Mouse (Mus musculus): ENCODE data around the gene Hdac4. TPM values are rescaled to one million over a fixed set of nuclear protein-coding genes. Genes with fewer than 3 reads are reported as not detected.
A peak's percentile ranks its signal among the peaks of the same experiment; 100 is the strongest.

Hdac4 gene
- polyA plus RNA-seq, 1 experiment from 2014 or later, result 24.1 TPM

DNA sequence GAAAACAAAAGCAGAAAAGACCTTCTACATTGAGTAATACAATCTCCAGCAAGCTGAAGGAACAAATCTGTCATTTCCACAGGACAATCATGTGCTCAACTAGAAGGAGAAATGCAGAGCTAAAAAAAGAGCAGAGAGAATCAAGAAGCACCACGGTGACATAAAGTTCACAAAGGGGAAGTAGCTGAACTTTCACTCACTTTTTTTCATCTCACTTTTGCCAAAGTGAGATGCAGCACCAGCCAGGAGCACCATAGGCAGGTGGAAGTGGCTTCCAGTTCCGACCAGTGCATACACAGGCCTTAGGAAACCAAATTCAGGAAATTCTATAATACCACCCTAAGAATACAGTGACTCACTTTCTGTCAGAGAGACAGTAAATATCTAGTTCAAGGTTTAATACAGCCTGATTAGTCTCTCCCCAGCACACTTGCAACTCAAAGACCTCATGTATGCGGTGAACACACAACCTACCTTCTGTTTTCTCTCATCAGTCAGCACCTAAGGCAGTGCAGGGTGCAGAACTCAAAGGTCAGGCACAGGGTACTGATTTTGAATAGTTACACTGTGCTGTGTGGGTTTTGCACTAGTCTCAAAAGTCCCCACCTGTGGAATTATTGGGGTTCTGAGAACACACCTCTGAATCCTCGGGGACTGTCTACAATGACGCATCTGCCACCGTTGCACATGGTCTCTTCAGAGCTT is 112.5 kb downstream of the Hdac4 start:
- Histone ChIP-seq H3K27ac (replicated peaks; ENCODE audit: low read depth, low read length) (0 out of 2 replicates have a peak overlapping the region, but pooled peaks have one; percentile 30), H3K9ac (ENCODE audit: low read depth, low read length) (no peak overlapping the region), H3K4me1 (ENCODE audit: control insufficient read depth, insufficient read depth, low read length) (peaks cover 4% of the 10 kb centered on the region; the same call in 1 of the 2 replicates), H3K9me3 (ENCODE audit: control insufficient read depth, low read length) (no peaks in the 10 kb centered on the region), H3K4me2 (ENCODE audit: low read depth, low read length) (no peak overlapping the region), H3K4me3 (ENCODE audit: low read depth, low read length) (no peak overlapping the region), H3K36me3 (ENCODE audit: control insufficient read depth, insufficient read depth, low read length) (no peaks in the 10 kb centered on the region), H3K27me3 (replicated peaks; ENCODE audit: control insufficient read depth, insufficient read depth, low read length) (no peaks in the 10 kb centered on the region)
- ATAC-seq (ENCODE audit: low read depth) (no peak), DNase-seq (ENCODE audit: low spot score) (no peak)
- WGBS, result 79% methylated on average over 6 of the region's 6 CpGs

DNA sequence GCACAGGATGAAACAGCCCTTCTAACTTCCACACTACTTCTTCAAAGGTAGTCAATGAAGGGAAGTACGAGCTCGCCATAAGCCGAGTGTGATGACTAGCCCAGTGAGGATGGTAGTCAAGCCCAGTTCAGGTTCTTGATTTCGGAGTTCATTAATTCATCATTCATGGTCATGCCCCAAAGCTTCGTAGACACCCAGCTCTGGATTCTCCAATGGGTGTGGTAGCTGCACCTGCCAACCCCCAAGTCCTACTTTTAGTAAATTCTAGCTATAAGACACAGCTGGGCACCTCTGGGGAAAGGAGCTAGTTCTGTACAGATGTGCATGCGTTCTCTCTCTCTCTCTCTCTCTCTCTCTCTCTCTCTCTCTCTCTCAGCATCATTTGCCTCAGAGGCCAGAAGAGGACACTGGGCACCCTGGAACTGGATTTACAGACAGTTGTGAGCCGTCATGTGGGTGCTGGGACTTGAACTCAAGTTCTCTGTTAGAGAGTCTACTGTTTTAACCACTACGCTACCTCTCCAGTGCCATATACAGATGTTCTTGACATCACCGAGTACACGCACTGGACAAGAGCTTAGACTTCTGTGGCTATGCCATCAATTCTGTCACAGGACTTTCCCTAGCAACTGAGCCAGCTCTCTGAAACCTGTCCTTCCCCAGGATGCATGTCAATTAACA is 113.2 kb downstream of the Hdac4 start:
- Histone ChIP-seq H3K4me3 (ENCODE audit: low read depth, low read length) (no peak overlapping the region), H3K9ac (ENCODE audit: low read depth, low read length) (no peak overlapping the region), H3K4me2 (ENCODE audit: low read depth, low read length) (no peak overlapping the region), H3K27me3 (replicated peaks; ENCODE audit: control insufficient read depth, insufficient read depth, low read length) (no peaks in the 10 kb centered on the region), H3K9me3 (ENCODE audit: control insufficient read depth, low read length) (no peaks in the 10 kb centered on the region), H3K27ac (replicated peaks; ENCODE audit: low read depth, low read length) (no peak overlapping the region), H3K4me1 (ENCODE audit: control insufficient read depth, insufficient read depth, low read length) (peaks cover 4% of the 10 kb centered on the region; the same call in 1 of the 2 replicates), H3K36me3 (ENCODE audit: control insufficient read depth, insufficient read depth, low read length) (no peaks in the 10 kb centered on the region)
- ATAC-seq (ENCODE audit: low read depth) (no peak), DNase-seq (ENCODE audit: low spot score) (no peak)
- WGBS, result 95% methylated on average over 10 of the region's 10 CpGs

DNA sequence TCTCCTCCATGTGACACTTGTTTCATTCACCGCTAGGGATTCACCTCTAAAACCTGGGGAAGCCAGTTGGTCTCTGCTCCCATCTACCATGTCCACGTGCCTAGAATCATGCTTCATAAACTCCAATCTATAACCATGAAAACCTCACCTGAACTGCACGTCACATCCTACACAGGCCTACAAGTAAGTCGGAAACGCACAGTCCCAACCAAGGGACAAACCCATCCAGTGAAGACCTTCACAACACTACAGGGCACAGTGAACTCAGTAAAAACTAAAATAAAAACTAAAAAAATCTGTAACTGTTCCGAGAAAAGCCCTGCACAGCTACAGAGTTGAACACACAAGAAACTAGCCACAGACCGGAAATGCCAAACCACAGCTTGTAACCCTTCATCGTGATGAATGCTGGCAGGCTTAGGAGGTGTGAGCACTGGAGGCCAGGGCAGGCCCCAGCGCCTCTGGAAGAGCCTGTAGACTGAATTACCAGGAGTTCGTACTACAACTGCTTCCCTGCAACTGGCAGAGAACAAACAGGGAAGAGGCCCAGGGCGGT is 115.4 kb downstream of the Hdac4 start:
- H3K27me3 ChIP-seq (replicated peaks; ENCODE audit: control insufficient read depth, insufficient read depth, low read length), result no peaks in the 10 kb centered on the region
- no peaks in the 10 kb centered on the region for H3K36me3 ChIP-seq (ENCODE audit: control insufficient read depth, insufficient read depth, low read length)
- H3K9ac ChIP-seq (ENCODE audit: low read depth, low read length), result no peak overlapping the region
- no peak overlapping the region for H3K4me2 ChIP-seq (ENCODE audit: low read depth, low read length)
- no peak for ATAC-seq (ENCODE audit: low read depth)
- DNase-seq (ENCODE audit: low spot score), result peak; percentile 74
- WGBS, result 77% methylated on average over 11 of the region's 11 CpGs
- peaks cover 10% of the 10 kb centered on the region for H3K4me1 ChIP-seq (ENCODE audit: control insufficient read depth, insufficient read depth, low read length)
- no peak overlapping the region for H3K4me3 ChIP-seq (ENCODE audit: low read depth, low read length)
- no peaks in the 10 kb centered on the region for H3K9me3 ChIP-seq (ENCODE audit: control insufficient read depth, low read length)
- H3K27ac ChIP-seq (replicated peaks; ENCODE audit: low read depth, low read length), result no peak overlapping the region

DNA sequence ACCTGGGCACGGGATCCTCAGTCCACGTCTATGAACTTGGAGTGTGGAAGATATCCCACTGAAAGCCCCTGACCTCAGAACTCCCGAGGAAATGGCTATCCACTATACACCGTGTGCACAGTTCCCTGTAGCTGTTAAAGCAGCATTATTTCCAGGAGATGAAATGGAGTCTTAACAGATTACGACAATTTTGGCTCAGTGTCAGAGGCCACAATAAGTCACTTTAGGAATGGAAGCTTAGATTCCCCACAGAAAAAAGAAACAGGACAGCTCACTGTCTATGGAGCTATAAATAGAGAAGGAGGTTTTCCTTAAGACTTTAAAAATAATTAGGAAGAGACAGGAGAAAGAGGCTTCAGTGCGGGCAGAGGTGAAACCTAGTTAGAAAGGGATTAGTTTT is 120.2 kb downstream of the Hdac4 start:
- Histone ChIP-seq H3K4me2 (ENCODE audit: low read depth, low read length) (no peak overlapping the region), H3K27me3 (replicated peaks; ENCODE audit: control insufficient read depth, insufficient read depth, low read length) (no peaks in the 10 kb centered on the region), H3K4me3 (ENCODE audit: low read depth, low read length) (no peak overlapping the region), H3K36me3 (ENCODE audit: control insufficient read depth, insufficient read depth, low read length) (no peaks in the 10 kb centered on the region), H3K9ac (ENCODE audit: low read depth, low read length) (no peak overlapping the region), H3K9me3 (ENCODE audit: control insufficient read depth, low read length) (no peaks in the 10 kb centered on the region), H3K27ac (replicated peaks; ENCODE audit: low read depth, low read length) (no peak overlapping the region), H3K4me1 (ENCODE audit: control insufficient read depth, insufficient read depth, low read length) (peaks cover 6% of the 10 kb centered on the region; the same call in 1 of the 2 replicates)
- DNase-seq (ENCODE audit: low spot score) (peak; percentile 56), ATAC-seq (ENCODE audit: low read depth) (no peak)
- 52% methylated on average over 6 of the region's 6 CpGs for WGBS

DNA sequence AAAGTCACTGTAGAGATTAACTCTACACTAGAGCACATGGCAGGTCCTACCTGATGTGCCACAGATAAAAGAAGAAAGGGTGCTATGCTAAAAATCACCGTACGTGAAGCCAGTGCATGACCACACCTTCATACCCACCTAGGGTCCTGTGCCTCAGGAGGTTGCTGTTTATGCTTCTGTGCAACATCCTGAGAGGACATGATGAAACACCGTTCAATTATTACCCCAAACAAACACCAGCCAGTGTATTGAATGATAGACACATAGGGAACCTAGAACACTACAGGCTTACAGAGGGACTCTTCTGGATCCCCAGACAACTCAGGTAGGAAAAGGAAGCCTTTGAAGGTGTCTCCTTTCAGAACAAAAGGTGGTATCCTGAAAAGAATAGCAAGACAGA is 120.8 kb downstream of the Hdac4 start:
- WGBS, result 92% methylated on average over 3 of the region's 3 CpGs
- no peak for ATAC-seq (ENCODE audit: low read depth)

DNA sequence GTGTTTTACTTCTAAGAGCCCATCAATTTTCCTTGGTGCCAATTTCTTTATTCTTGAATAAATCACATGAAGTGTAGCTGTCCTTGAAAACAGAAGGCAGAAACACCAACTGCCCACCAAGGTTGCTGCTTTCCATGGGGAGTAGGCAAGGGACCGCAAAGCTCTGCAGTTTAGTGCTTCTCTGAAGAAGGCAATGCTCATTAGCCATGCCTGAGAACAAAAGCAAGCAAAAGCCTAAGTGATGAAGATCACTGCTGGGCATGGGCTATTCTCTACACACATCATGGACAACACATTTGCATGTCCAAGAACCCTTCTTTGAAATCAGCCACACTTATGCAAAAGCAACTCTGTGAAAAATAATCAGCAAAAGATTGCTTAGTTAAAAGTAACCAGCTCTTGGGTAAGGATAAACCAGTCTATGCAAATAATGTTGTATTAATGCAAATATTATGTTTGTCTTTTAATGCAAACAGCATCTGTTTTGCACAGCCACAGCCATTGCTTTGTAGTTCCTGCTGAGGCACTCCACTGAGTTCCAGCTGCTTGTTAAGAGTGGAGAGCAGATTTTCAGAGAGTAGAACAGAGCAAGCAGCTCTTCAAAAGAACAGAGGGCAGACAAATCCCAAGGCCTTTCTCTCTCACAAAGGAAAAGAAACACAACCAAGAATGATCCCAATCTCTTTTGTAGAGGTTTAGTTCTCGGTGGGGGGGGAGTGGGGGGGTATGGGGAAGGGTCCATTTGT is 125.4 kb downstream of the Hdac4 start:
- Histone ChIP-seq H3K4me3 (ENCODE audit: low read depth, low read length) (no peak overlapping the region), H3K4me2 (ENCODE audit: low read depth, low read length) (no peak overlapping the region), H3K9me3 (ENCODE audit: control insufficient read depth, low read length) (no peaks in the 10 kb centered on the region), H3K9ac (ENCODE audit: low read depth, low read length) (no peak overlapping the region), H3K27me3 (replicated peaks; ENCODE audit: control insufficient read depth, insufficient read depth, low read length) (no peaks in the 10 kb centered on the region), H3K4me1 (ENCODE audit: control insufficient read depth, insufficient read depth, low read length) (no peaks in the 10 kb centered on the region), H3K27ac (replicated peaks; ENCODE audit: low read depth, low read length) (no peak overlapping the region), H3K36me3 (ENCODE audit: control insufficient read depth, insufficient read depth, low read length) (no peaks in the 10 kb centered on the region)
- WGBS, result 59% methylated on average over 2 of the region's 2 CpGs
- DNase-seq (ENCODE audit: low spot score) (peak; percentile 26), ATAC-seq (ENCODE audit: low read depth) (no peak)

More for the DNA sequence above, 120.8 kb downstream of the Hdac4 start:
- Histone ChIP-seq H3K4me3 (ENCODE audit: low read depth, low read length) (no peak overlapping the region), H3K36me3 (ENCODE audit: control insufficient read depth, insufficient read depth, low read length) (no peaks in the 10 kb centered on the region), H3K4me2 (ENCODE audit: low read depth, low read length) (no peak overlapping the region), H3K9ac (ENCODE audit: low read depth, low read length) (no peak overlapping the region), H3K27ac (replicated peaks; ENCODE audit: low read depth, low read length) (no peak overlapping the region), H3K9me3 (ENCODE audit: control insufficient read depth, low read length) (no peaks in the 10 kb centered on the region), H3K4me1 (ENCODE audit: control insufficient read depth, insufficient read depth, low read length) (peaks cover 6% of the 10 kb centered on the region; the same call in 1 of the 2 replicates), H3K27me3 (replicated peaks; ENCODE audit: control insufficient read depth, insufficient read depth, low read length) (no peaks in the 10 kb centered on the region)
- no peak for DNase-seq (ENCODE audit: low spot score)

DNA sequence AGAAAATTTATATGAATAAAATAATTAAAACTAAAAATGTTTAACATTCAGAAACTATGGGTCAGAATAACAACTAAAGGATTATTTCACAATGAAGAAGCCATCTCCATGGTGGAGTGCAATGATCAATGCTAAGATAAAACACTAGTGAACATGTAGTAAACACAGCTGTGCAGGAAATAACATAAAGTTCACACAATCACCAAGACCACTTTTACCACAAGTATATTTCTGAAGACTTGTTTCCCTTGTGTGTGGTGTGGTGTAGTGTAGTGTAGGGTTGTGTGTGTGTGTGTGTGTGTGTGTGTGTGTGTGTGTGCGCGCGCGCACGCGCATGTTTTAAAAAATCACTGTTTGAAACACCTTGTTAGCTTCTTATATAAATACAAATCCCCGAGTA is 126.0 kb downstream of the Hdac4 start:
- ATAC-seq (ENCODE audit: low read depth), result no peak
- H3K36me3 ChIP-seq (ENCODE audit: control insufficient read depth, insufficient read depth, low read length), result no peaks in the 10 kb centered on the region

DNA sequence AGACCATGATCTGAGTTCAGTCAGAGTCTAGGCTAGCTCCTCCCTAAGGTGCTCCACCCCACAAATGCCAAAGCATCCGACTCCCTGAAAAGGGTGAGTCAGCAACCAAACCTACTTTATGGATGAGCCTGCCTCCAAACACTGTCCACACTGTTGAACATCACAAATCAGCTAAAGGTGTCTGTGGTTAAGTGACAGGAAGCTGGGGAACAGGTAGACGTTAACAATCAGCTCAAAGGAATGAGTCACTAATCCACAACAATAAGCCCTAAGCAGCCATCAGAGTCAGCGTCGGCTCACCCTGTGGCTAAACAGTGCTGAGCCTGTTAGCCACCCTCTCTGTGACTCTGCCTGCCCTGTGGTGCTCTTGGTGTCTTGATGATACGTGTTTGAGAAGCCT is 131.2 kb downstream of the Hdac4 start:
- Histone ChIP-seq H3K27ac (replicated peaks; ENCODE audit: low read depth, low read length) (no peak overlapping the region), H3K36me3 (ENCODE audit: control insufficient read depth, insufficient read depth, low read length) (no peaks in the 10 kb centered on the region), H3K4me2 (ENCODE audit: low read depth, low read length) (no peak overlapping the region), H3K27me3 (replicated peaks; ENCODE audit: control insufficient read depth, insufficient read depth, low read length) (no peaks in the 10 kb centered on the region), H3K9ac (ENCODE audit: low read depth, low read length) (no peak overlapping the region), H3K4me3 (ENCODE audit: low read depth, low read length) (no peak overlapping the region), H3K9me3 (ENCODE audit: control insufficient read depth, low read length) (no peaks in the 10 kb centered on the region), H3K4me1 (ENCODE audit: control insufficient read depth, insufficient read depth, low read length) (peaks cover 5% of the 10 kb centered on the region; the same call in 1 of the 2 replicates)
- DNase-seq (ENCODE audit: low spot score) (no peak), ATAC-seq (ENCODE audit: low read depth) (no peak)
- WGBS, result 77% methylated on average over 3 of the region's 5 CpGs

More for the DNA sequence above, 126.0 kb downstream of the Hdac4 start:
- Histone ChIP-seq H3K9ac (ENCODE audit: low read depth, low read length) (no peak overlapping the region), H3K4me2 (ENCODE audit: low read depth, low read length) (no peak overlapping the region), H3K4me1 (ENCODE audit: control insufficient read depth, insufficient read depth, low read length) (no peaks in the 10 kb centered on the region), H3K27ac (replicated peaks; ENCODE audit: low read depth, low read length) (no peak overlapping the region), H3K4me3 (ENCODE audit: low read depth, low read length) (no peak overlapping the region), H3K27me3 (replicated peaks; ENCODE audit: control insufficient read depth, insufficient read depth, low read length) (no peaks in the 10 kb centered on the region), H3K9me3 (ENCODE audit: control insufficient read depth, low read length) (no peaks in the 10 kb centered on the region)
- WGBS, result 97% methylated on average over 7 of the region's 7 CpGs
- DNase-seq (ENCODE audit: low spot score), result no peak
